Mouse (Mus musculus) midbrain, embryonic 11.5 days (tissue): Measurements from ENCODE around the gene S100a14. TPM values are rescaled to one million over a fixed set of nuclear protein-coding genes. Genes with fewer than 3 reads are reported as not detected.

Experiments
- ATAC-seq: fragments of 200-750 bp; cut with Nextera tagmentation; 2 replicates; pipeline ENCODE4 v1.8.0; 2017; ENCODE audit warnings: moderate TSS enrichment, moderate library complexity; ENCODE audit not compliant: low FRiP score
- DNase-seq: peaks from one replicate; pipeline ENCODE4 v3.0.0; 2015; ENCODE audit warnings: low spot score; ENCODE audit errors: missing footprints
- H3K27ac ChIP-seq: fragments of 300-500 bp; sonication (generic); 2 replicates; pipeline ENCODE4 v1.5.1; 2014; ENCODE audit warnings: low read depth, low read length
- H3K27me3 ChIP-seq: fragments of 300-500 bp; sonication (generic); 2 replicates; pipeline ENCODE4 v1.6.1; 2014; ENCODE audit warnings: mild to moderate bottlenecking, low read length, moderate library complexity, mixed read lengths; ENCODE audit not compliant: control insufficient read depth, insufficient read depth
- H3K36me3 ChIP-seq: fragments of 300-500 bp; sonication (generic); 2 replicates; pipeline ENCODE4 v1.6.1; 2014; ENCODE audit warnings: mild to moderate bottlenecking, low read length, moderate library complexity, mixed read lengths; ENCODE audit not compliant: control insufficient read depth, insufficient read depth
- H3K4me1 ChIP-seq: fragments of 300-500 bp; sonication (generic); 2 replicates; pipeline ENCODE4 v1.6.1; 2014; ENCODE audit warnings: low read length; ENCODE audit not compliant: control insufficient read depth, insufficient read depth
- H3K4me2 ChIP-seq: fragments of 300-500 bp; sonication (generic); 2 replicates; pipeline ENCODE4 v1.6.1; 2014; ENCODE audit warnings: mild to moderate bottlenecking, moderate library complexity
- H3K4me3 ChIP-seq: fragments of 300-500 bp; sonication (generic); 2 replicates; pipeline ENCODE4 v1.5.1; 2014; ENCODE audit warnings: low read depth, low read length
- H3K9ac ChIP-seq: fragments of 300-500 bp; sonication (generic); 2 replicates; pipeline ENCODE4 v1.6.1; 2014; ENCODE audit warnings: low read length
- H3K9me3 ChIP-seq: fragments of 300-500 bp; sonication (generic); 2 replicates; pipeline ENCODE4 v1.6.1; 2016; ENCODE audit warnings: low read length; ENCODE audit not compliant: control insufficient read depth
- WGBS: fragments of 180-500 bp; shearing (Covaris S2); extraction: QIAGEN DNeasy Blood & Tissue Kit; methylation state at CpG from one replicate; pipeline ENCODE4 v1.1.7; 2014; 5-methylcytosine and 5-hydroxymethylcytosine counted together
- polyA plus RNA-seq: library from polyadenylated mRNA; unstranded; fragments of >200 nt; fragmentation: Nextera tagmentation; extraction: Ambion mirVana; gene quantifications from 2 replicates; pipeline ENCODE4 v1.2.1, GENCODE M21; 2014

Gene S100a14
- polyA plus RNA-seq, 1 experiment from 2014 or later: not detected

DNA sequence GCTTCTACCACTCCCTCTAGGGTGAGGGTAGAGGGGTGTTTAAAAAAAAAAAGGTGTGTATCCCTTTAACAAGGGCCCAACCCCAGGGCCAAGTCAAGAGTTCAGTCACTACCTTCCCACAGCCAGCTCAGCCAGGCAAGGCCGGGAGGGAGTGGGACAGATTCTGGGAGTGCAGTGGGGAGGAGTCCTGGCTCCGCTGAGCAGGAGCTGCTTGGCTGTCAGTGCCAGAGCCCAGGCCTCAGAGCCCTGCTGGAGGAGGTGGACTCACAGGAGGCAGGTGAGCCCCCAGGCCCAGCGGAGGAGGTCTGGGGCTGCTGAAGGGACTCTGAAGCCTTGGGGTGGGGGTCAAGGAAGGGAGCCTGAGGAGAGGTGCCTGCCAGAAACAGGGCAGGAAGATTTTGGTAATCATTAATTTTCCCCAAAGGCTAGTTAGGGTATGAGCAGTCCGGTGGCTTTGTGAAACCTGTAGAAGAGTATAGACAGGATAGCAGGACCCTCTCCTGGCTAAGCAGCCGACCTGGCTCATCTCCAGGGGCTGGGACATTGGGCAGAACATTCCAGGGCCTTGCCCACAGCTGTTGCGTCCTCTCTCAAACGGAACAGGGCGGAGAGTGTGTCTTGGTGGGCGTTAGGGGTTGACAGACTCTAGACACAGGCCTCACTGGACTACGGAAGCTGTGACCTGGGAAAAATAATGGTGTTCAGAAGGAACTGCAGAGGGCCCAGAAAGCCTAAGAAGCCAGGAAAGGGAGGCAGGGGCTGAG is 10.7 kb downstream of the S100a14 start, which contains the start of gene S100a16:
Gene S100a16, plus strand, starts transcription at position 114 of the 764 bp plus-strand sequence.
- no peaks in the 10 kb centered on the region for H3K27me3 ChIP-seq
- no peak for DNase-seq
- no peak for ATAC-seq

DNA sequence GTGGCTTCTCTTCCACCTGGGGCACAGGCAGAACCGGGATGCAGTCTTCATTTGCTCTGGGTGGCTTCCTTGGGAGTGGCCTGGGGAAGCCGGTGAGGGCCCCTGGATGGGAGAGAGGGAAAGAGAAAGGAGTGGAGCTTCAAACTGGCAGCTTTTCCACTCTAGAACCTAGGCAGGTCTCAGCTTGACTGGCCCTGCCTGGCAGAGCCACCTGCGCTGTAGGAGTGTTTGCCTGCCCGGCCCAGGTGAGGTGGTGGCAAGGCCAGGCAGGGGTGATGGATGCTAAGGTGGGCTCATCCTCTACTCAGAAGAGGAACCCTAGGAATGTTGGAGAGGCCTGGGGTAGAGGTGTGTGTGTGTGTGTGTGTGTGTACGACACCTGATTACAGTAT is 11.2 kb downstream of the S100a14 start:
- H3K9ac ChIP-seq: no peak overlapping the region
- no peak for ATAC-seq
- no peaks in the 10 kb centered on the region for H3K27me3 ChIP-seq
- no peaks in the 10 kb centered on the region for H3K9me3 ChIP-seq
- H3K36me3 ChIP-seq: no peaks in the 10 kb centered on the region
- H3K4me3 ChIP-seq: no peak overlapping the region
- WGBS: 79% methylated on average over 5 of the region's 5 CpGs
- H3K4me2 ChIP-seq: no peak overlapping the region
- H3K4me1 ChIP-seq: peaks cover 5% of the 10 kb centered on the region; the same call in 1 of the 2 replicates
- no peak for DNase-seq
- H3K27ac ChIP-seq: no peak overlapping the region

More for the DNA sequence above, 10.7 kb downstream of the S100a14 start, which contains the start of gene S100a16:
- Histone ChIP-seq H3K4me3 (no peak within 1 kb of the TSS), H3K4me1 (peaks cover 5% of the 10 kb centered on the region; the same call in 1 of the 2 replicates), H3K9ac (no peak within 1 kb of the TSS), H3K4me2 (no peak within 1 kb of the TSS), H3K27ac (no peak within 1 kb of the TSS), H3K36me3 (no peaks in the 10 kb centered on the region), H3K9me3 (no peaks in the 10 kb centered on the region)
- WGBS: 47% methylated on average over 10 of the region's 10 CpGs

DNA sequence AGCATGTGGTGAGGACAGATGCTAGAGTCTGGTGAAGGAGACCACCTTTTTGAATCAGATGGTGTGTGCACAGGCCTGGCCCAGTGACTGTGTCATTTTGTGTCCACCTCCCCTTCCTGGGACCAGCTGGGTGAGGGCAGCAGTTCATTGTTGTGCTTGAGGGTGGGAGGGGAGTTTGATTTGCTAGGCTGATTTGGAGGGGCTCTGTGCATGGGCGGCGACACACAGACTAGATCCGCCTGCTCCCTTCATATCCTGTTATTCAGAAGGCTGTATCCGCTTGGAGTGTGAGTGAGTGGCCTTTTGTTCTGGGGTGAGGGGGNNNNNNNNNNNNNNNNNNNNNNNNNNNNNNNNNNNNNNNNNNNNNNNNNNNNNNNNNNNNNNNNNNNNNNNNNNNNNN is 14.2 kb downstream of the S100a14 start:
- no peak overlapping the region for H3K27ac ChIP-seq
- WGBS: 36% methylated on average over 4 of the region's 4 CpGs
- peaks cover 5% of the 10 kb centered on the region; the same call in 1 of the 2 replicates for H3K4me1 ChIP-seq
- ATAC-seq: peak; percentile 71
- peak; percentile 86 for DNase-seq
- no peak overlapping the region for H3K4me2 ChIP-seq
- no peak overlapping the region for H3K4me3 ChIP-seq
- H3K9ac ChIP-seq: peak overlapping the region; percentile 30; the same call in 1 of the 2 replicates
- no peaks in the 10 kb centered on the region for H3K27me3 ChIP-seq
- H3K36me3 ChIP-seq: no peaks in the 10 kb centered on the region
- H3K9me3 ChIP-seq: no peaks in the 10 kb centered on the region

DNA sequence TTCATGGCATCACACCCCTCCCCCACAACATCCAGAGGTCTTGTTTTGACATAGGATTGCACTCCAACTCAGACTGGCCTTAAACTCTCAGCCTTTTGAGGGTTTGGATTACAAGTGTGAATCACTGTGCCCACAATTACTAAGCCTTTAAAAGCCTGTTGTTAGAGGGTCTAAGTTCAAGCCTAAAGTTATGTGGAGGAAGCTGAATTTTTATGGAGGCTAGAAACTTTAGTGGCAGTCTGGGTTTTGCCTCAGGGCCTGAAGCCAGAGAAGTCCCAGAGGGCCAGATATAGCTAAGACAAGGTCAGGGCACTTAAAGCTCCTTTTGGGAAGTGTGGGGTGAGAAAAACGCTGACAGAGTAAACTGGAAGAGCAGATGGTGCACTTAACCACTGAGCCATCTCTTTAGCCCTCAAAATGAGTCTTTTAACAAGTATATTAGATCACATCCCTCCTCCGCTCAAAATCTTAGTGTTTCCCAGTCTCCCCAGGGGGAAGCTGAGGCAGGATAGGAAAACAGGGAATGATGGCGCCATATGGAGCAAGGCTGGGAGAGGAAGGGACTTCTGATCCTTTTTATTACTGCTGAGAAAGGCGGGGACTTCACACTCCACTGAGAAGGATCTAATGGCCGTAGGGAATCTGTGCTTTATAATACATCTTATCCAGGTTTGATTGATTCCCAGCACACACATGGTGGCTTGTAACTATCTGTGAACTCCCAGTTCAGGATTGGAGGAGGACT is 23.2 kb downstream of the S100a14 start:
- no peaks in the 10 kb centered on the region for H3K36me3 ChIP-seq
- H3K9me3 ChIP-seq: no peaks in the 10 kb centered on the region
- H3K4me2 ChIP-seq: no peak overlapping the region
- H3K27ac ChIP-seq: no peak overlapping the region
- WGBS: 63% methylated on average over 5 of the region's 5 CpGs
- H3K4me3 ChIP-seq: no peak overlapping the region
- ATAC-seq: no peak
- no peak for DNase-seq
- no peak overlapping the region for H3K9ac ChIP-seq
- H3K27me3 ChIP-seq: no peaks in the 10 kb centered on the region
- H3K4me1 ChIP-seq: no peaks in the 10 kb centered on the region

DNA sequence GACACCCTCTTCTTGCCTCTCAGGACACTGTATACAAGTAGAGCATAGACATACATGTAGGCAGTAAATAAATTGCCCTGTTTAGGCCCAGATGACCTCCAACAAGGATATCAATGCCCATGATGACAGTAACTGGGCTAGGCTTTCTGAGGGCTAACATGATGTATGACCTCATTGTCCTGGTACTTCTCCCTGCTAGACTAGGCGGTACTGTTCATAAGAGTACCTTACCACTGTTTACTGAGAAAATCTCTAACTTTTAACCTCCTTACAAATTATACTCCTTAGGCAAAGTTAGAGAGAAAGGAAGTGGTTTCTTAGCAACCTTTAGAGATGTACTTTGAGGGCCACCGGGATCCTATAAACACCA is 23.8 kb downstream of the S100a14 start:
- no peaks in the 10 kb centered on the region for H3K4me1 ChIP-seq
- H3K9ac ChIP-seq: no peak overlapping the region
- WGBS: 89% methylated on average over 2 of the region's 2 CpGs
- no peak overlapping the region for H3K4me2 ChIP-seq
- H3K27ac ChIP-seq: no peak overlapping the region
- no peaks in the 10 kb centered on the region for H3K36me3 ChIP-seq
- no peak for DNase-seq
- ATAC-seq: no peak
- no peak overlapping the region for H3K4me3 ChIP-seq
- no peaks in the 10 kb centered on the region for H3K27me3 ChIP-seq
- H3K9me3 ChIP-seq: no peaks in the 10 kb centered on the region

DNA sequence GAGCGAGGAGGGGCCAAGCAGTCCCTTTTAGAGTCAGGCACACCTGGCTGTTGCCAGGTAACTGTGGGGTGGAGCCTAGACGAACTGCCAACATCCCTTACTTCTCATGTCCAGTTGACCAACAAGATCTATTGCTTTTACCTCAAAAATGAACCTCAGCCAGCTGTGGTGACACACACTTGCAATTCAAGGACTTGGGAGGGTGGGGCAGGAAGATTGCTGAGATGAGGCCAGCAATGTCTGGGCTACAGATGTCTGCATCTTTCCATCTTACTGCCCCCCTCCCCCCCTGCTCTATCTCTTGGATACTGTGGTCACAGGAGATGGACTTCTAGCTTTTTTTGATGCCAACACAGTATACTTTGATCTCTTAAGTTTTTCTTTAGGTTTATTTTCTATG is 25.6 kb downstream of the S100a14 start:
- H3K27me3 ChIP-seq: no peaks in the 10 kb centered on the region
- ATAC-seq (no peak), DNase-seq (no peak)
- 72% methylated on average over 2 of the region's 2 CpGs for WGBS
- no peaks in the 10 kb centered on the region for H3K9me3 ChIP-seq
- H3K4me2 ChIP-seq: no peak overlapping the region
- no peaks in the 10 kb centered on the region for H3K4me1 ChIP-seq
- H3K36me3 ChIP-seq: no peaks in the 10 kb centered on the region
- H3K4me3 ChIP-seq: no peak overlapping the region
- no peak overlapping the region for H3K9ac ChIP-seq
- no peak overlapping the region for H3K27ac ChIP-seq

DNA sequence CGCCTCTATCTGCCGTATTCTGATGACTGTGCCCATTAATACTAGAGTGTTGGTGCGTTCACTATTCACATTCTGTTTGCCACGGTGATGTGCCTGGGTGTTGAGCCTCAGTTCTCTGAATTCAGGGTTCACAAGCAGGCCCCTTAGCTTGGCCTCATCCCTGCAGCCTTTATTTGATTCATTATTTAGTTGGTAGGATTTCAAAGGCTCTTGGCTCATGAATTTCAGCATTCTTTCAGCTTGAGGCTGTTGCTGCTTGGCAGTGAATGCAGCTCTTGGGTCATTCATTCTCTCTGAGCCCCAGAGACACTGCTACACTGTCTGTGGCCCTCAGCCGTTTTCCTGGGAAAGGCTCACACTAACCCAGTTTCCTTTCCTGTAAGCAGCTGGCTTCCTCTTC is 29.3 kb downstream of the S100a14 start:
- ATAC-seq: peak; percentile 79
- Histone ChIP-seq H3K4me3 (no peak overlapping the region), H3K27me3 (no peaks in the 10 kb centered on the region), H3K9ac (no peak overlapping the region), H3K4me2 (no peak overlapping the region), H3K4me1 (no peaks in the 10 kb centered on the region), H3K36me3 (no peaks in the 10 kb centered on the region), H3K27ac (no peak overlapping the region), H3K9me3 (no peaks in the 10 kb centered on the region)
- no peak for DNase-seq
- 51% methylated on average over 5 of the region's 5 CpGs for WGBS

DNA sequence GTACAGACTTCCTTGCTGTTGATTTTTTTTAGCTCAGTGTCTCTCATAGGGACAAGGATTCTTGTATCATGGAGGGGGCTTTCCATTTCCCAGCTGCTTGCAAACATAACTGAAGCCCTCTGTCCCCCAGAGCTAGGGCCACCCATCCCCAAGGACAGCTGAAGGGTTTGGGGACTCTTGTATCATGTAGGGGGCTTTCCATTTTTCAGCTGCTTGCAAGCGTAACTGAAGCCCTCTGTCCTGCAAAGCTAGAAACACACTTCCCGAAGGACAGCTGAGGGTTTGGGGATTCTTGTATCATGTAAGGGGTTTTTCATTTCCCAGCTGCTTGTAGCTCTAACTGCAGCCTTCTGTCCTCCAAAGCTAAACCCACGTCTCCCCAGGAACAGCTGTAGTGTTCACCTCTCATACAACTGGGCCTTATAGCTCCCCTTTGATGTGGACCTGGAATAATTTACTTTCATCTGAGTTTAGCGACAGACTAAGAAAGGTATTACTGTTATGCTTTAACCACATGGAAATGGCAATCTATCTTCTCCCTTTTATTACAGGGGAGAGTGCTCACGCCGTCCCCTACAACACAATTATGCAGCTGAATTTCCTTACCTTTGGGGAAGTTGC is 33.5 kb downstream of the S100a14 start, which contains the start of gene S100a3:
Gene S100a3, plus strand, starts transcription at position 571 of the 621 bp plus-strand sequence.
- WGBS: 84% methylated on average over 6 of the region's 6 CpGs

DNA sequence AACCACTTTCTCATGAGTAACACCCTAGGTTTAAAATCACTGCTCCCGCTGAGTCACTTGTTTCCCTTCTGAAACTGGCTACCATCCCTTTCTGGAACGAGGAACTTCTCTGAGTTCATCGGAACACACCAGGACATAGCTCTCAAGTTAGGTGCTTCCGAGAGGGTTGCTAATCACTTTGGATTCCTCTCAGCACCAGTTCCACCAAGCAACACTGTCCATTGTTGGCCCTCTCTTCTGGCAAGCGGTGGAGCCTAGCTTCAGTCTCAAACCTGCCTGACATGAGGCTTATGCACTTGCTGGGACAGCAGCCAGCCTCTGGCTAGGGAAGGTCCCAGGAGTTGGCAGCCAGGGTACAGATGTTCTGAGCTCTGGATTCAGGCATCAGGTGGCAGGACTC is 48.0 kb downstream of the S100a14 start:
- WGBS: 74% methylated on average over 5 of the region's 5 CpGs
- no peaks in the 10 kb centered on the region for H3K27me3 ChIP-seq
- DNase-seq: no peak
- no peaks in the 10 kb centered on the region for H3K9me3 ChIP-seq
- no peak overlapping the region for H3K4me3 ChIP-seq
- no peak overlapping the region for H3K27ac ChIP-seq
- H3K4me1 ChIP-seq: no peaks in the 10 kb centered on the region
- H3K4me2 ChIP-seq: no peak overlapping the region
- no peak for ATAC-seq
- H3K9ac ChIP-seq: no peak overlapping the region
- no peaks in the 10 kb centered on the region for H3K36me3 ChIP-seq

More for the DNA sequence above, 33.5 kb downstream of the S100a14 start, which contains the start of gene S100a3:
- Histone ChIP-seq H3K4me1 (no peaks in the 10 kb centered on the region), H3K4me3 (no peak within 1 kb of the TSS), H3K9ac (no peak within 1 kb of the TSS), H3K27ac (no peak within 1 kb of the TSS), H3K27me3 (no peaks in the 10 kb centered on the region), H3K9me3 (no peaks in the 10 kb centered on the region), H3K4me2 (no peak within 1 kb of the TSS), H3K36me3 (no peaks in the 10 kb centered on the region)
- ATAC-seq (no peak), DNase-seq (no peak)
